Mouse (Mus musculus) myocyte (in vitro differentiated cells): Measurements from ENCODE around the gene Cdc14a.

Experiments
- CEBPB ChIP-seq: IDR thresholded peaks from 2 replicates; pipeline ENCODE4 v1.6.1; 2011; ENCODE audit warnings: mild to moderate bottlenecking, moderate library complexity; ENCODE audit not compliant: poor library complexity, insufficient read depth, severe bottlenecking
- E2F4 ChIP-seq: IDR thresholded peaks from one replicate; pipeline ENCODE4 v1.6.1; 2011; ENCODE audit warnings: mild to moderate bottlenecking, control low read depth, moderate library complexity; ENCODE audit not compliant: insufficient read depth
- MAX ChIP-seq: IDR thresholded peaks from one replicate; pipeline ENCODE4 v1.6.1; 2011; ENCODE audit warnings: low read depth, mild to moderate bottlenecking, control low read depth
- MYOD1 ChIP-seq, 3 experiments: IDR thresholded peaks; one replicate each; pipeline ENCODE4 v1.6.1; 2011; ENCODE audit warnings: control low read depth in 2 of 3, low read depth in 2 of 3, mild to moderate bottlenecking in 2 of 3, moderate library complexity in 1 of 3; ENCODE audit not compliant: insufficient read length in 2 of 3, control insufficient read depth in 1 of 3
- POLR2A ChIP-seq: IDR thresholded peaks from one replicate; pipeline ENCODE4 v1.6.1; 2011; ENCODE audit warnings: low read depth, mild to moderate bottlenecking, control low read depth, moderate library complexity; ENCODE audit not compliant: insufficient read length
- SRF ChIP-seq: IDR thresholded peaks from one replicate; pipeline ENCODE4 v1.6.1; 2011; ENCODE audit warnings: low read depth; ENCODE audit not compliant: control insufficient read depth, insufficient read length
- TCF12 ChIP-seq: IDR thresholded peaks from one replicate; pipeline ENCODE4 v1.6.1; 2011; ENCODE audit warnings: mild to moderate bottlenecking, control low read depth; ENCODE audit not compliant: poor library complexity, insufficient read depth, severe bottlenecking
- USF1 ChIP-seq: IDR thresholded peaks from one replicate; pipeline ENCODE4 v1.6.1; 2011; ENCODE audit warnings: low read depth, mild to moderate bottlenecking, control low read depth, moderate library complexity

DNA sequence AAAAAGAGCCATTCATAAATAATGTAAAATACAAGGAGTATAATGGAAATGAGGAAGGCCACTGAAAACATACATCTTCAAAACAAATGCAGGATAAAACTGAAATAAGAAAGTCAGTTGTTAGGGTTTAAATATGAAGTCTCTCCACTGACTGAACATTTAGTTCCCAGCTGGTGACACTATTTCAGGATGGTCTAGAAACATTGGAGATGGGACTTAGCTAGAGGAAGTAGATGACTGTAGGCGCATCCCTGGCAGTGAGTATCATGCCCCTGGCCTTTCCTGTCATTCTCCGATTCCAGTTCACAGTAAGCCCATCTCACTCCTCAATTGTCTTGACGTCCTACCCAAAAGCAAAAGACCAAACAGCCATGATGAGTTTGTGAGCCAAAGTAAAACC is 190.3 kb downstream of the Cdc14a start:
- no peak for TF ChIP-seq USF1
- TF ChIP-seq MYOD1 (IDR thresholded peaks at IDR 0.05; ENCODE audit: control insufficient read depth in 1 of 3, insufficient read length in 2 of 3, low read depth in 2 of 3): no peak
- TF ChIP-seq POLR2A: no peak
- no peak for TF ChIP-seq MAX
- TF ChIP-seq SRF: no peak
- TF ChIP-seq E2F4: no peak
- TF ChIP-seq CEBPB: no peak
- no peak for TF ChIP-seq TCF12
